Mouse (Mus musculus) frontal cortex, postnatal 25 days (tissue): Measurements from ENCODE around the gene Baiap2.
A peak's percentile ranks its signal among the peaks of the same experiment; 100 is the strongest.

Experiments used
- DNase-seq, 2 experiments: peaks; one replicate each; pipeline ENCODE4 v3.0.0; 2022; ENCODE audit warnings: low spot score in 2 of 2

Baiap2 gene

GRCm38 (mm10) chr11:119942727-119943427 lies at the start of gene Baiap2:
Gene Baiap2 (plus strand): TSS chr11:119942763.
- peak; percentile 86 to 96 for DNase-seq

GRCm38 (mm10) chr11:119893667-119894236 lies 48.8 kb upstream of the Baiap2 start:
- no peak for DNase-seq

GRCm38 (mm10) chr11:119894634-119895033 lies 47.9 kb upstream of the Baiap2 start:
- DNase-seq = no peak

- DNase-seq = no peak
Observed at GRCm38 (mm10) chr11:119897041-119897440, 45.5 kb upstream of the Baiap2 start.

DNA sequence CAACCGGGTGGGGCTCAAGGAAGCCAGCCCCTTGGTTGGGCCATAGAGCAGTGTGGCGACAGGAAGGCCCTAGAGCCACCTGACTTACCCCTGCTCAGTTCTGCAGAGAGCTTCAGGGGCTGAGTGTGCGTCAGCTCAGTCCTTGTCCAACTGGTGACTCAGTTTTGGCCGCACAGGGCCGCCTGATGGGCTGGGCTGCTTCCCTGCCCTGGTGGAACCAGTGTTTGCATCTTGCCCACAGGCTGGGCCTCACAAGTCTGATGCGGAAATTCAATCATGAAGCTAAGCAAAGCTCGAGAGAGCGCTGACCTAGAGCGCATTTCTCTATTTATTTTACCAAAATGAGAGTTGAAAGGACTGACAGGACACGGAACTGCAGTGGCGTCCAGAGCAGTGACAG lies 43.6 kb upstream of the Baiap2 start:
- no peak for DNase-seq

- DNase-seq = no peak
Observed at GRCm38 (mm10) chr11:119901174-119901573, 41.4 kb upstream of the Baiap2 start.

GRCm38 (mm10) chr11:119902891-119903290 lies 39.7 kb upstream of the Baiap2 start:
- DNase-seq = no peak

DNA sequence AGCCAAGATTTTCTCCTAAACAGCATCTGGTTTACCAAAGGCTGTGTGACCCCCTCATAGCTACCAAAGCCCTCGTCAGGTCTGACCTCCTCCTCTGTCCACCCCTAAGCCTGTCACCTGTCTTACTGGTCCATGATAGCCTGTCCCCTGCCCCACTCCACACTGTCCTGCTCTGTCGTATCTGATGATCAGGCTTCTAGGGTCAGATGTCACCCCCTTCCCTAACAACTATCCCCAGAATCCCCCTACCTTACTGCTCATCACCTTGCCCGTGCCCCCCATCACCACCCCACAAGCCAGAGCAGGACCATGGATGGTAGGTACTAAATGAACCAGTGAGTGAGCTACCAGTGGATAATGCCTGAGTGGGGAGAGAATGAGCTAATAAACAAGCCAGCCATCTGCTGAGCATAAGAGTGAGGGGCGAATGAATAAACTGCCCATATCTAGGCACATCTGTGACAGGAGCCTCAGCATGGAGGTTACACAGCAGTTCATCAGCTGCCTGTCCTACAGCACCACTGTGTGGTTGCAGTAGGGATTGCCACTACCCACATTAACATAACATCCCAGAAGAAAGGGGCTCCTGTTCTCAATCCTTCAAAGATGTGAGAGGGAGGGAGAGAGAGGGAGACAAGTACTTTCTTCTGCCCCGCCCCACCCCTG lies 37.8 kb upstream of the Baiap2 start:
- DNase-seq = peak; percentile 69 to 71

DNA sequence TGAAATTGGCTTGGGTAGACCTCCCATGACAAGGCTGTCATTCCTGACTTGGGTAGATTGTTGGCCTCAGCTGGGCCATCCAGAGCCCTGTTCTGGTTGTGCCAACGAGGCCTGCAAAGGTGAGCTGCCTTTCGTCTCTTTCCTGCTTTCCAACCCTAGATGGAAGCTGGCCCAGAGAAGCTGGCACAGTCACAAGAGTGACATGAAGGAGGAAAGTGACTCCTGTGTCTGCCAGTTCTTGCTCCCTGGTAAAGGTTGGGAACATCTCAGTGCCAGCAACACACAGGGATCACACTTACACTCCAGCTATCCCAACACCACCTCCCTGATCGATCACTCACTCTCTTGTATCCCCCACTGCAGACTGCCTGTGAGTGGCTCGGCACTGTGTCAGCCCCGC lies 36.8 kb upstream of the Baiap2 start:
- no peak for DNase-seq

DNA sequence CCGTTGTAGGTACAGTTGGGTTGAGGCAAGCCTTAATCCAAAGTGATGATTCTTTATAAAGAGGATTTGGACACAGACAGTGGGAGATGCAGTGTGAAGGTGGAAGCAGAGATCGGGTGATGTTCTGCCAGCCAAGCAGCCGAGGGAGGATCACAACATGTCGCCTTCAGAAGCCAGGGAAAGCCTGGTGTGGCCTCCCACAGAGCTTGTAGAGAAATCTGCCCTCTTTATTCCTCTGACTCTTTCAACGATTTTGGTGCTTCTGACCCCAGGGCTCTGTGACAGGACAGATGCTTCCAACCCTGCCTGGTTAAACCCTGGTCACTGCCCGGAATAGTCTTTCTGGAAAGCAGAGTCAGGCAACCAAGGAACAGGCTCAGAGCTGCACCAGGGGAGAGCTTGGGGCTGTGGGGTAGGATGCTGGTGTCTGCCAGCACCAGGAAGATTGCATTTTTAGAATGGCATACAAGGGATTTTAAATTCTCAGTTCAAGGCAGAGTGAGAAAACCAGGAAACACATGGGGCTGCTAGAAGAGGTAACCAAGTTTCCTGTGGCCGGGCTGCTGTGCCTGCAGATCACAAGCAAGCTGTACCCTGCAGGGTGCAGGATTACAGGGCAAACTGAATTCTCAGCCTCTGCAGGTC lies 35.4 kb upstream of the Baiap2 start:
- DNase-seq = no peak

GRCm38 (mm10) chr11:119907711-119908110 lies 34.9 kb upstream of the Baiap2 start:
- no peak for DNase-seq

DNA sequence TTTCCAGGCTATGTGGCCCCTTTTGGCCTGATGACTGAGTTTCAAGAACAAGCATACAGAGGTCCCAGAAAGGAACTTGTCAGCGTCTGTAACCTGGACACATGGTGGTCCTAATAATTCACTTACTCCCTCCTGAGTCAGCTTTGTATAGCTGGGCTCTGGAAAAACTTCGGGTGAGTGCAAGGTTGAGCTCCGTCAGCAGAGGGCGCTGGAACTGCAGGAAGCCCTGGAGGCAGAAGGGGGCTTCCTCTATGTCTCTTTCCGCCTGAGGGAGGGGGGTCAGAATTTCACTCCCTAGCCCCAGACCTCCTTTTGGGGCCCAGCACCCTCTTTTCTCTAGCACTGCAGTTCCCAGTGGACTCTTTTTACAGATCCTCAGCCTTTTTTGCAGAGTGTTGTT lies 33.1 kb upstream of the Baiap2 start:
- peak; percentile 63 to 73 for DNase-seq

- no peak for DNase-seq
Observed at GRCm38 (mm10) chr11:119912845-119913244, 29.7 kb upstream of the Baiap2 start.

- DNase-seq = peak; percentile 93 to 94
Observed at GRCm38 (mm10) chr11:119913291-119913934, 29.1 kb upstream of the Baiap2 start, which contains the start of gene Chmp6. Gene Chmp6 (plus strand): TSS chr11:119913441.

- DNase-seq = no peak
Observed at GRCm38 (mm10) chr11:119913935-119914314, 28.6 kb upstream of the Baiap2 start.

- DNase-seq = no peak
Observed at GRCm38 (mm10) chr11:119914381-119914780, 28.2 kb upstream of the Baiap2 start.

- no peak for DNase-seq
Observed at GRCm38 (mm10) chr11:119915666-119916065, 26.9 kb upstream of the Baiap2 start.

- DNase-seq = no peak
Observed at GRCm38 (mm10) chr11:119916102-119916790, 26.3 kb upstream of the Baiap2 start.

DNA sequence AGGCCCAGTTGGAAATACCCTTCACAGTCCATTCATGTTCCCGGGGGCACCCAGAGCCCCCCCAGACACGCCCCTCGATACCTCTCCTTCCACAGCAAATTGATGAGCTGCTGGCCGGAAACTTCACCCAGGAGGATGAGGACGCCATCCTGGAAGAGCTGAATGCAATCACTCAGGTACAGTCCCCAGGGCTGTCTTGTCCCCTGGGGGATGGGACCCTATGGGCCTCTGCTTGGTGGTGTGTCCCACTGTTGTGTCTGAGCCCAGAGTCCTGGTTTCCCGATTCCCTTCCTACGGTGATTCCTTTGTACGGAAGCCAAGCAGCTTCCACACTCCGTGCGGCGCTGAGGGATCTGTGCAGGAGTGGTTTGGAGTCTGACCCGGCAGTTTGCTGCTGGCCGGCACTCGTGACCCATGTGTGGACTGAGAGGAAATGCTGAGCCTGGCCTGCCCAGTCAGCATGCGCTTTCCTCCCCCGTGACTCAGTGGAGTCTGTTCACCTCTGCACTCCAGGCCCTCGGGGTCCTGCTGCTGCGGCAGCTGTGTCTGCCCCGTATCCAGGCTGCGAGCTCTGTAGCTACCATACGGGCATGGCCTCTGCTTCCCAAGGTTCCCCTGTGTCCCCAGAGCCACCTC lies 25.6 kb upstream of the Baiap2 start:
- no peak for DNase-seq

DNA sequence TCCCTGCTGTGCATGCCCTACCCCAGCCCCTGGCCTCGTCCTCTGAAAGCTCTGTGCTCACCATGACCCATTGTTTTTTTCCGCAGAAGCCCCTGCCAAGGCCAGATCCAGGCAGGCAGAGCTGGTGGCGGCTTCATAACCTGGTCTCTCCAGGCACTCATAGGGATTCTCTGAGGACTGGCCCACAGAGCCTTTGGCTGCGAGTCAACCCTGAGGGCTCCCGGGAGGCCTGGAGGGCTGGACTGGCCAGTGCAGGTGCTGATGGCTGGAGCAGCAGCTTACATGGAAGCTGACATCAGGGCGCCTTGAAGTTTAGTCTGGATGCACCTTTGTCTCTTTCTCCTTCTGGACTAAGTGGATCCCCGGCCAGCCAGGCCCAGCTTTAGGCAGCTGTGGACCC lies 24.0 kb upstream of the Baiap2 start:
- DNase-seq = no peak

DNA sequence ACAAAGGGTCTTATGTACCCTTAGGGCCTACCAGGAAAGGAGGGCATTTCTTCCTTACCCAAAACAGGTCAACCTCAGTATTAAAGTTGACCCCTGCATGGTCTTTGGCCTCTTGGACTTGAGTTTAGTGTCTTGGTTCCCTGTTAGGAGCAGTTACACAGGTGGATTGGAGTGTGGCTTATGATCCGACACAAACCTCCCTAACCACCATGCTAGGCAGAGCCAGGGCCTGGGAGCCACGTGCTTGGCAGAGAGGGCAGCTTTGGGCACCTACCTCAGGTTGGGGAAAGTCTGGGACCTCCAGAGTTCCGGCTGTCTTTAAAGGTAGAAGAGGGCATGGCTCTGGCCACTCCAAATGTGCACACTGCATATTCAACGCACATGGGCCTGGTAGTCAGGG lies 23.1 kb upstream of the Baiap2 start:
- no peak for DNase-seq
